Mouse (Mus musculus) olfactory bulb, adult 2 months (tissue): ENCODE data around the gene Gm8126. TPM values are rescaled to one million over a fixed set of nuclear protein-coding genes. Genes with fewer than 3 reads are reported as not detected.
"Not testable (repeated sequence)": the region's sequence is repeated elsewhere in the genome, so short reads cannot be mapped to it uniquely, and the experiment has no call there.

Experiments
- H3K27ac ChIP-seq: fragments of 200-500 bp; 2 replicates; pipeline ENCODE4 v1.5.1; 2012; ENCODE audit warnings: low read depth, low read length; ENCODE audit not compliant: insufficient read depth
- H3K4me1 ChIP-seq: fragments of 200-500 bp; 2 replicates; pipeline ENCODE4 v1.6.1; 2012; ENCODE audit warnings: low read length; ENCODE audit not compliant: control insufficient read depth, insufficient read depth
- H3K4me3 ChIP-seq: fragments of 200-500 bp; 2 replicates; pipeline ENCODE4 v1.5.1; 2012; ENCODE audit warnings: mild to moderate bottlenecking, low read depth, low read length, moderate library complexity; ENCODE audit not compliant: insufficient read depth
- WGBS: fragments of 180-500 bp; shearing (Covaris S2); methylation state at CpG from one replicate; pipeline ENCODE4 v1.1.7; 2018; 5-methylcytosine and 5-hydroxymethylcytosine counted together
- polyA plus RNA-seq: library from polyadenylated mRNA; stranded (reverse); fragments of >200 nt; gene quantifications from 2 replicates; pipeline ENCODE4 v1.2.4, GENCODE M21; 2012; ENCODE audit warnings: low replicate concordance; ENCODE audit not compliant: missing spikeins, insufficient read depth, insufficient read length

The Gm8126 gene
- polyA plus RNA-seq: not detected in 2 replicates

- H3K4me3 ChIP-seq, H3K27ac ChIP-seq, H3K4me1 ChIP-seq: not testable (repeated sequence)
- WGBS: 86% methylated on average over 3 of the region's 4 CpGs
Measured at GRCm38 (mm10) chr14:43258349-43258748, at the start of gene Gm8126. Gene Gm8126, plus strand, starts transcription at chr14:43258649.

DNA sequence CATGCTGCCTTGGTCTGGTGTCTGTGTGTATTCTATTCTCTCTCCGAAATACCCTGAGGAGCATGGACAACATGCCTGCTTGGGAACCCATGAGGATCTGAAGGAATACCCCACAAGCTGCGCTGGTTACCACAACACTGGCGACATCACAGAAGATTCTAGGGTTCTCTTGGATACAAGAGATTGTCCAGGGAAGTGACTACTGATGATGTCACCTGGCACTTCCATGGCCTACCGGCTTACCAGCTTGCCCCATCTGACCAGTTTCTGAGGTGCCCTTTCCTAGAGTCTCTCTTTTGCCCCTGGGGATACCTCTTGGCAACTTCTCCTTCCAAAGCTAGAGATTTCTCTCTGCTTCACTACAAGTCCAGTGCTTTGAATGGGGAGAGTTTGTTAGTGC is 23.2 kb upstream of the Gm8126 start, which contains the start of gene Gm8122:
Gene Gm8122 (minus strand): TSS at position 101 of the 400 bp plus-strand sequence.
- WGBS: 85% methylated on average over 4 of the region's 4 CpGs
- not testable (repeated sequence) for H3K4me1 ChIP-seq, H3K27ac ChIP-seq, H3K4me3 ChIP-seq

- not testable (repeated sequence) for H3K4me3 ChIP-seq, H3K4me1 ChIP-seq, H3K27ac ChIP-seq
Measured at GRCm38 (mm10) chr14:43237769-43238168, 20.7 kb upstream of the Gm8126 start.

GRCm38 (mm10) chr14:43249611-43250170 is 8.8 kb upstream of the Gm8126 start:
- H3K27ac ChIP-seq, H3K4me1 ChIP-seq, H3K4me3 ChIP-seq: not testable (repeated sequence)
- WGBS: 18% methylated on average over 10 of the region's 12 CpGs

DNA sequence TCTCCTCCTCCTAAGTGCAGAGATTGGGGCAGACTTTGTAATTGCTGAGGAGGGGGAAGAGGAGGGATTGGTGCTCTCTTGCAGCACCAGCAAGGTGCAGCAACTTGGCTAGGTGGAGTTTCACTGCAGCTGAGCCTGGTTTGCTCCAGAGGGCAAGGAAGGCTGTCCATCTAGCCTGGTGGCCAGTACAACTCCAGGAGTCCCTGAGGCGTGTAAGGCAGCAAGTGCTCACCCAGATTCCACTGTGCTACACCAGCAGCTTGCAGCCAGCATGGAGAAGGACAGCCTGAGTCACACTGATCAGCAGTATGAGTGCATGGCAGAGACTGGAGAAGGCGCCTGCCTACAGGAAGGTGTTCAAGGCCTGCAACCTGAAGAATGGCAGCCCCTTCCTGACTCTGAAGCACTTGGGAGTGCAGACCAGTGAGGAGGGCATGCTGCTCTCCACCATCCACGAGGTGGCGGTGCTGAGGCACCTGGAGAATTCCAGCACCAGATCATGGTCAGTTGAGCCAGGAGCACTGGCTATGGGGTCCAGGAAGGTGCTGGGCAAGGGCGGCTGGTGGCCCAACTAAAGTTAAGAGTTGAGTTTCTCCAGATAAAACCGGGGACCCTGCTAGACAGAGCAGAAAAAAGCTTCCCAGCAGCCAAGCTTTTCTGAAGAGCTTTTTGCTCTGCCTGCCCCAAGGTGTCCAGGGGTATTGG is 7.7 kb upstream of the Gm8126 start:
- H3K4me1 ChIP-seq, H3K27ac ChIP-seq, H3K4me3 ChIP-seq: not testable (repeated sequence)
- WGBS: 36% methylated on average over 5 of the region's 6 CpGs

DNA sequence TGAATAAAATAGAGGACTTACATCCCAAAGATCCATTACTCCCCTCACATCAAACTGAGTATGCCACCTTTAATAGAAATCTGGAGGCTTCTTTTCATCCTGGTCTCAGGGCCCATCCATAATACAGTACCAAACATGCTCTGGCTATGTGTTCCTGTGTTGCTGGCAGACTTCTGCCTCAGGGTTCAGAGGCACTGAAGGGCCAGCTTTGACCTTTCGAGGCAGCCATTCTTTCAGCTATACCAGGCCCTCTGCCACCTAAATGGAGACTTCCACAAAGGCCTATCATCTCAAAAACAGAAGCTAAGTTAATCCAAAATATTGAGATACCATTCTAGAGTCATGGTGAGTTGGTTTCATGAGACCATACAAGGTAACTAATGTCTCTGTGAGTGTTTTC is 1.9 kb upstream of the Gm8126 start:
- not testable (repeated sequence) for H3K4me1 ChIP-seq, H3K27ac ChIP-seq, H3K4me3 ChIP-seq
- 73% methylated on average over 1 of the region's 1 CpGs for WGBS

DNA sequence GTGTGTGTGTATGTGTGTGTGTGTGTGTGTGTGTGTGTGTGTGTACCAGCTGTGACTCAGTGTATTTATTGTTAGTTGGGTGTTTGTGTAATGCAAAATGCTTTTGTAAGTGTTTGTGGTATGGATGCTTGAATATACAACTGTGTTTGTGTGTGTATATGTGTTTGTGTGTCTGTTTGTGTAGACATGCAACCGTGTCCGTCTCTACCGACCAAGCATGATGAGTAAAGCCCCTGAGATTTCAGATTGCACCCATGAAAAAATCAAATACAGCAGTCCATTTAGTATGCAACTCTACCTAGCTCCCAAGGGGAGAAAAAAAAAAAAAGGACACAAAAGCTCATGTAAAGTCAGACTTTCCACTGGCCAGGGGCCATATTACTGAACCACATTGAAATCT is 5.0 kb downstream of the Gm8126 start:
- H3K4me1 ChIP-seq, H3K4me3 ChIP-seq, H3K27ac ChIP-seq: not testable (repeated sequence)
- WGBS: 92% methylated on average over 3 of the region's 3 CpGs

DNA sequence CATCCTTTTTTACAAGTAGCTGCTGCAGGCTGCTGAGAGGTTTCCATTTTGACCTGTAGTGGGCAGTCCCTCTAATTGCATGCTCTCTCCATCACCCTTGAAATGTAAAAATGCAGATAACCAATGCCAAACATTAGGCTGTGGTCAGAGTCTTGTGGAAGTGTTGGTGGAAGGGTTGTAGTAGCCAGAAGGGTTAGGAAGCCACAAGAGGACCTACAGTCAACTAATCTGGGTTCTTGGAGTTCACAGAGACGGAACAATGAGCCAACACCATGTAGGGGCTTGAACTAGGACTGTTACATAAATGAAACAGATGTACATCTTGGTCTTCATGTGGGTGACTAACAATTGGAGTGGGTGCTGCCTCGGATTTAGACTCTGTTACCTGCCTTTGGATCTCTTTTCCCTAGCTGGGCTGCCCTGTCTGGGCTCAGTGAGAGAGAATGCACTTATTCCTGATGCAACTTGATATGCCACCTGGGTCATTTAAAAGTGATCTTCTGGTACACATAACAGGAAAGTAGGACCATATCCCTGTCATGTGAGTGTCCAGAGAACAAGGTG is 10.2 kb downstream of the Gm8126 start:
- WGBS: 45% methylated on average over 2 of the region's 2 CpGs
- not testable (repeated sequence) for H3K4me3 ChIP-seq, H3K27ac ChIP-seq, H3K4me1 ChIP-seq

GRCm38 (mm10) chr14:43269211-43269610 is 10.8 kb downstream of the Gm8126 start:
- 92% methylated on average over 3 of the region's 3 CpGs for WGBS
- H3K4me3 ChIP-seq, H3K27ac ChIP-seq, H3K4me1 ChIP-seq: not testable (repeated sequence)

DNA sequence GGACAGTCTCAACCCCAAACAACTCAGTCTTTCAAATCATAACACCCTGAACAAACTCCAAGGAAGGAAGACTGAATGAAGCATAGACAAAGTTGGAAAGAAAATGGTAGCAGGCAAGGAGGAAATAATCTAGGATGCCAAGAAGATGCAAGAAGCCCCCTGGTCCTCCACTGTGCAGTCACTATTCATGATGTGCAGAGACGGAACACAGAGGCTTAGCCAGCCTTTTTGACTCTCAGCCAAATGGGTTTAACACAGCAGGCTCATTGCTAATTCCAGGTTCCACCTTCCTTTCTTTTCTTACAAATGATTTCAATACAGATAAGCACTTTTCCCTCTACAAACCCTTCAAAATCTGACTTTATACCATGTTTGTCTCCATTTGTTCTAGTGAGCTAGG is 14.7 kb downstream of the Gm8126 start:
- not testable (repeated sequence) for H3K27ac ChIP-seq, H3K4me3 ChIP-seq, H3K4me1 ChIP-seq
- WGBS: 27% methylated on average over 1 of the region's 1 CpGs

DNA sequence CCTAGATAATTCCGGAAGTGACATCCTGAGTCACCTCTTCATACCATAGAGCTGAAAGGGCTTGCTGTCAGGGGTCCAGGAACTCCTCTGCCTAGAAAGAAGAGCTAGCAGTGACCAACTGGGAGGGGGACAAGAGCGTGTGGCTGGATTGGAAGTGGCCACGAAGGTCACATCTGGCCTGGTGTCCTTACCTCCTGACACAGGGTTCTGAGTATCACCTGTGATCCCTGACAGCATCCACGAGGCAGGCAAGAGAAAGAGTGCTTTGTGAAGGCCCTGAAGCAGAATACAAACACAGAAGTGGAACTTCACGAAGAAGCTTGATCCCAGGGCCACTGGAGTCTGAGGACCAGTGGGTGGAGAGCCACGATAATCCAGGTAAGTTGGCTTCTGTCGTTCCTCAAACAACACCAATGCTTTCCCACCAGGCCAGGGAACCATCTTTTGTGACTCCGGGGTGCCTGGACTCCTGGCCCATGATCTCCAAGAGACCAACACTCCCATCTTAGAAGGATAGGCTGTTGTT is 16.6 kb downstream of the Gm8126 start, which contains the start of gene Gm9732:
Gene Gm9732 (plus strand): TSS at position 51 of the 526 bp plus-strand sequence.
- WGBS: 84% methylated on average over 8 of the region's 8 CpGs
- not testable (repeated sequence) for H3K4me3 ChIP-seq, H3K27ac ChIP-seq, H3K4me1 ChIP-seq

DNA sequence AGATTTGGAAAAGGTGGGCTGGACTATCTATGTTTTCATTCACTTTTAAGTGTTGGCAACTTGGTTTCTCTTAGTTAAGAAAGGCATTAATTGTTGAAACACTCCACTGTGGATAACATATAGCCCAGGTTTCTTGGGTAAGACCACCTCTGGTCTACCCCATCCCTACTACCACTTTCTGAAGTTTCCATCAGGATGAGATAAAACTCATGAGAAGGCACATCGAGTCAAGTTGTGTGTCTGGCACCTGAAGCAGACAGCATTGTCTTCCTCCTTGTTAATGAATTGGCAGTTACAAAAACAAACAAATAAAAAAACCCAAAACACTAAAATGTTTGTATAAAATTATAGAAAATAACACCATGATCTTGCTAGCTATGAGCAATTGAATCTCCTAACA is 17.3 kb downstream of the Gm8126 start:
- WGBS: 86% methylated on average over 1 of the region's 1 CpGs
- not testable (repeated sequence) for H3K27ac ChIP-seq, H3K4me1 ChIP-seq, H3K4me3 ChIP-seq

- H3K4me3 ChIP-seq, H3K4me1 ChIP-seq, H3K27ac ChIP-seq: not testable (repeated sequence)
- WGBS: 67% methylated on average over 2 of the region's 2 CpGs
Measured at GRCm38 (mm10) chr14:43277468-43277867, 19.0 kb downstream of the Gm8126 start.

DNA sequence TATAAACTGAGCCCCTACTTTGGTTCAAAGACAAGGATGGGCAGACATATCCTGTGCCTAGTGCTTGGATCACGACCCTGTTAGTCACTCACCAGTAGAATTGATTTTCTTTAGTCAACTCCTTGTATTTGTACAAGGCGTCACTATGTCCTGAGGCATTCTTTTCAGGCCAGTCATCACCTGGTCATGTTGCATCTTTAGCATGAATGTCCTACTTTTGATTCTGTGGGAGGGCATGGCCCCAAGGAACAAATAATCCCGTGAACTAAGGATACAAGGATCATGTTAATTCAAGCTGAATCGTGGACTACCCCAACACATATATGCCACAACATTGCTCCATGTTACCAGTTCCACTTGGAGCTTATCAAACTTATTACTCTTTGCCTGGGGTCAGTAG is 19.7 kb downstream of the Gm8126 start:
- H3K4me1 ChIP-seq, H3K27ac ChIP-seq, H3K4me3 ChIP-seq: not testable (repeated sequence)
- WGBS: 71% methylated on average over 4 of the region's 4 CpGs
